Mouse (Mus musculus): ENCODE measurements around the gene Asmt. TPM values are rescaled to one million over a fixed set of nuclear protein-coding genes. Genes with fewer than 3 reads are reported as not detected.
A peak's percentile ranks its signal among the peaks of the same experiment; 100 is the strongest.

Asmt gene
- not detected in 2 replicates for polyA plus RNA-seq (2014; fragmentation: Nextera tagmentation; extraction: Ambion mirVana)

- DNase-seq (ENCODE audit: low spot score) (no peak), ATAC-seq (replicated peaks; ENCODE audit: low FRiP score) (peak; percentile 52; the same call in 1 of the 2 replicates)
- no peak within 1 kb of the TSS for H3K27ac ChIP-seq (ENCODE audit: low read depth, low read length)
- H3K27me3 ChIP-seq (ENCODE audit: control insufficient read depth, insufficient read depth, low read length): no peaks in the 10 kb centered on the region
- no peak within 1 kb of the TSS for H3K9ac ChIP-seq (ENCODE audit: low read length)
- peaks cover 32% of the 10 kb centered on the region for H3K9me3 ChIP-seq (ENCODE audit: control insufficient read depth, low read length)
- no peak within 1 kb of the TSS for H3K4me2 ChIP-seq (ENCODE audit: low read depth, low read length, severe bottlenecking)
- WGBS: 94% methylated on average over 13 of the region's 16 CpGs
- H3K36me3 ChIP-seq (ENCODE audit: control insufficient read depth, insufficient read depth, low read length): peaks cover 6% of the 10 kb centered on the region
- H3K4me3 ChIP-seq (ENCODE audit: low read depth, low read length): no peak within 1 kb of the TSS
- H3K4me1 ChIP-seq (replicated peaks; ENCODE audit: control insufficient read depth, insufficient read depth, low read length): no peaks in the 10 kb centered on the region
Observed at GRCm38 (mm10) chrX:170672594-170673092, at the start of gene Asmt. TSS of gene Asmt (plus strand) at chrX:170672644.

- H3K4me3 ChIP-seq (ENCODE audit: low read depth, low read length): no peak overlapping the region
- no peak overlapping the region for H3K4me2 ChIP-seq (ENCODE audit: low read depth, low read length, severe bottlenecking)
- H3K27me3 ChIP-seq (ENCODE audit: control insufficient read depth, insufficient read depth, low read length): no peaks in the 10 kb centered on the region
- no peak overlapping the region for H3K9ac ChIP-seq (ENCODE audit: low read length)
- WGBS: 74% methylated on average over 42 of the region's 42 CpGs
- peak; percentile 78 for ATAC-seq (replicated peaks; ENCODE audit: low FRiP score)
- no peak overlapping the region for H3K27ac ChIP-seq (ENCODE audit: low read depth, low read length)
- H3K9me3 ChIP-seq (ENCODE audit: control insufficient read depth, low read length): peaks cover 32% of the 10 kb centered on the region
- peaks cover 6% of the 10 kb centered on the region for H3K36me3 ChIP-seq (ENCODE audit: control insufficient read depth, insufficient read depth, low read length)
- DNase-seq (ENCODE audit: low spot score): no peak
- no peaks in the 10 kb centered on the region for H3K4me1 ChIP-seq (replicated peaks; ENCODE audit: control insufficient read depth, insufficient read depth, low read length)
Observed at GRCm38 (mm10) chrX:170673233-170673951, 948 bp downstream of the Asmt start.

GRCm38 (mm10) chrX:170674229-170674771 lies 1.9 kb downstream of the Asmt start:
- Histone ChIP-seq H3K9ac (ENCODE audit: low read length) (no peak overlapping the region), H3K27me3 (ENCODE audit: control insufficient read depth, insufficient read depth, low read length) (no peaks in the 10 kb centered on the region), H3K4me3 (ENCODE audit: low read depth, low read length) (0 out of 2 replicates have a peak overlapping the region, but pooled peaks have one; percentile 6), H3K4me1 (replicated peaks; ENCODE audit: control insufficient read depth, insufficient read depth, low read length) (no peaks in the 10 kb centered on the region), H3K4me2 (ENCODE audit: low read depth, low read length, severe bottlenecking) (no peak overlapping the region), H3K36me3 (ENCODE audit: control insufficient read depth, insufficient read depth, low read length) (peaks cover 6% of the 10 kb centered on the region), H3K9me3 (ENCODE audit: control insufficient read depth, low read length) (peaks cover 32% of the 10 kb centered on the region), H3K27ac (ENCODE audit: low read depth, low read length) (no peak overlapping the region)
- DNase-seq (ENCODE audit: low spot score) (no peak), ATAC-seq (replicated peaks; ENCODE audit: low FRiP score) (peak; percentile 69)
- WGBS: 82% methylated on average over 27 of the region's 27 CpGs

- 87% methylated on average over 37 of the region's 39 CpGs for WGBS
- Histone ChIP-seq H3K27ac (ENCODE audit: low read depth, low read length) (no peak overlapping the region), H3K4me2 (ENCODE audit: low read depth, low read length, severe bottlenecking) (no peak overlapping the region), H3K27me3 (ENCODE audit: control insufficient read depth, insufficient read depth, low read length) (no peaks in the 10 kb centered on the region), H3K9ac (ENCODE audit: low read length) (no peak overlapping the region), H3K4me3 (ENCODE audit: low read depth, low read length) (no peak overlapping the region), H3K36me3 (ENCODE audit: control insufficient read depth, insufficient read depth, low read length) (peaks cover 6% of the 10 kb centered on the region), H3K9me3 (ENCODE audit: control insufficient read depth, low read length) (peaks cover 32% of the 10 kb centered on the region), H3K4me1 (replicated peaks; ENCODE audit: control insufficient read depth, insufficient read depth, low read length) (no peaks in the 10 kb centered on the region)
- ATAC-seq (replicated peaks; ENCODE audit: low FRiP score) (peak; percentile 64), DNase-seq (ENCODE audit: low spot score) (no peak)
Observed at GRCm38 (mm10) chrX:170674885-170675876, 2.7 kb downstream of the Asmt start.

GRCm38 (mm10) chrX:170675923-170676605 lies 3.6 kb downstream of the Asmt start:
- H3K27me3 ChIP-seq (ENCODE audit: control insufficient read depth, insufficient read depth, low read length): no peaks in the 10 kb centered on the region
- peaks cover 6% of the 10 kb centered on the region for H3K36me3 ChIP-seq (ENCODE audit: control insufficient read depth, insufficient read depth, low read length)
- H3K4me3 ChIP-seq (ENCODE audit: low read depth, low read length): no peak overlapping the region
- no peak overlapping the region for H3K4me2 ChIP-seq (ENCODE audit: low read depth, low read length, severe bottlenecking)
- no peak for DNase-seq (ENCODE audit: low spot score)
- 95% methylated on average over 39 of the region's 39 CpGs for WGBS
- H3K27ac ChIP-seq (ENCODE audit: low read depth, low read length): no peak overlapping the region
- peak; percentile 47 for ATAC-seq (replicated peaks; ENCODE audit: low FRiP score)
- no peak overlapping the region for H3K9ac ChIP-seq (ENCODE audit: low read length)
- H3K9me3 ChIP-seq (ENCODE audit: control insufficient read depth, low read length): peaks cover 32% of the 10 kb centered on the region
- H3K4me1 ChIP-seq (replicated peaks; ENCODE audit: control insufficient read depth, insufficient read depth, low read length): no peaks in the 10 kb centered on the region

- WGBS: 91% methylated on average over 67 of the region's 67 CpGs
- peaks cover 6% of the 10 kb centered on the region for H3K36me3 ChIP-seq (ENCODE audit: control insufficient read depth, insufficient read depth, low read length)
- H3K27ac ChIP-seq (ENCODE audit: low read depth, low read length): no peak overlapping the region
- H3K9me3 ChIP-seq (ENCODE audit: control insufficient read depth, low read length): peaks cover 32% of the 10 kb centered on the region
- ATAC-seq (replicated peaks; ENCODE audit: low FRiP score) (peak; percentile 31; the same call in 1 of the 2 replicates), DNase-seq (ENCODE audit: low spot score) (no peak)
- H3K4me2 ChIP-seq (ENCODE audit: low read depth, low read length, severe bottlenecking): no peak overlapping the region
- H3K4me3 ChIP-seq (ENCODE audit: low read depth, low read length): no peak overlapping the region
- H3K4me1 ChIP-seq (replicated peaks; ENCODE audit: control insufficient read depth, insufficient read depth, low read length): no peaks in the 10 kb centered on the region
- H3K27me3 ChIP-seq (ENCODE audit: control insufficient read depth, insufficient read depth, low read length): no peaks in the 10 kb centered on the region
- no peak overlapping the region for H3K9ac ChIP-seq (ENCODE audit: low read length)
Observed at GRCm38 (mm10) chrX:170676606-170677239, 4.3 kb downstream of the Asmt start.

- Histone ChIP-seq H3K36me3 (ENCODE audit: control insufficient read depth, insufficient read depth, low read length) (peaks cover 6% of the 10 kb centered on the region), H3K4me2 (ENCODE audit: low read depth, low read length, severe bottlenecking) (no peak overlapping the region), H3K4me1 (replicated peaks; ENCODE audit: control insufficient read depth, insufficient read depth, low read length) (no peaks in the 10 kb centered on the region), H3K9me3 (ENCODE audit: control insufficient read depth, low read length) (peaks cover 32% of the 10 kb centered on the region), H3K27me3 (ENCODE audit: control insufficient read depth, insufficient read depth, low read length) (no peaks in the 10 kb centered on the region), H3K27ac (ENCODE audit: low read depth, low read length) (no peak overlapping the region), H3K9ac (ENCODE audit: low read length) (no peak overlapping the region), H3K4me3 (ENCODE audit: low read depth, low read length) (no peak overlapping the region)
- 96% methylated on average over 17 of the region's 17 CpGs for WGBS
- ATAC-seq (replicated peaks; ENCODE audit: low FRiP score): no peak
- no peak for DNase-seq (ENCODE audit: low spot score)
Observed at GRCm38 (mm10) chrX:170677266-170677665, 4.8 kb downstream of the Asmt start.

All from forebrain, embryonic 11.5 days (tissue).